Mouse (Mus musculus) forebrain, embryonic 12.5 days (tissue): Measurements from ENCODE around the gene A530032D15Rik. TPM values are rescaled to one million over a fixed set of nuclear protein-coding genes. Genes with fewer than 3 reads are reported as not detected.

Experiments
- polyA plus RNA-seq: library from polyadenylated mRNA; unstranded; fragments of >200 nt; fragmentation: Nextera tagmentation; extraction: Ambion mirVana; gene quantifications from 2 replicates; pipeline ENCODE4 v1.2.1, GENCODE M21; 2016

The A530032D15Rik gene
- polyA plus RNA-seq, 1 experiment from 2014 or later, result not detected

Other genes with a start within 250 kb of the A530032D15Rik start
- gene Slc16a14, start 174.7 kb downstream of the A530032D15Rik start, polyA plus RNA-seq, result 11.4 and 11.5 TPM in 2 replicates
- not detected in 2 replicates for gene Gm10553, start 9.7 kb downstream of the A530032D15Rik start, polyA plus RNA-seq
- gene C130026I21Rik, start 160.7 kb upstream of the A530032D15Rik start, polyA plus RNA-seq, result 0.26 TPM in 1 of 2 replicates, not detected in the other